Mouse (Mus musculus) layer of hippocampus, adult 18-20 months (tissue): ENCODE data around the gene Fbxl22. TPM values are rescaled to one million over a fixed set of nuclear protein-coding genes. Genes with fewer than 3 reads are reported as not detected.

Experiments used
- DNase-seq, 2 experiments: peaks; one replicate each; pipeline ENCODE4 v3.0.0; 2022; ENCODE audit warnings: low spot score in 2 of 2
- total RNA-seq, 2 experiments: library from RNA; stranded (reverse); gene quantifications; 2 replicates each; pipeline ENCODE4 v1.2.3; 2021

The Fbxl22 gene
- total RNA-seq, 2 experiments from 2014 or later = 0.20 to 0.30 TPM

DNA sequence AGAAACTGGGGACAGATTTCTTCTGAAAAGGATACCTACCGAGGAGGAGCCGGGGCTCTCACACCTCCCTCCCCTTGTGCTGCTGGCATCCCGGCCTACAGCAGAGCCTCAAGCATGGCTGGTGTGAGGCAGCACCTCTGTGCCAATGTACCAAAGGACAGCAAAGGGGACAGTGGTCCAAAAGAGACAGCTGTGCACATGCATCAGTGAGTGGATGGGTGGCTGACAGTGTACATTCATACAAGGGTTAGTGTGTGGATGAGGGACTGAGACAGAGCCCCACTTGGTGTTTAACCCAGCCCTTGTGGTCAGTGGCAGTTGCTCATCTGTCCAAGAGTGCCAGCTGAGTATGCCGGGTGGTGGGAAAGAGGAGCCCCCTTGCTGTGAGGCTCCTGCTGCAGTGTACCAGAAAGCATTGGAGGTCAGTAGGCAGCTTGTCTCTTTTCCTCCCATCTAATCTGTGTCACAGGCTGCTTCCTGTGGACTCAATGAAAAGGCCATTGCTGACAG, 5.4 kb downstream of the Fbxl22 start:
- DNase-seq = no peak

- DNase-seq = no peak
Observed at GRCm38 (mm10) chr9:66507684-66508083, 6.7 kb downstream of the Fbxl22 start.

DNA sequence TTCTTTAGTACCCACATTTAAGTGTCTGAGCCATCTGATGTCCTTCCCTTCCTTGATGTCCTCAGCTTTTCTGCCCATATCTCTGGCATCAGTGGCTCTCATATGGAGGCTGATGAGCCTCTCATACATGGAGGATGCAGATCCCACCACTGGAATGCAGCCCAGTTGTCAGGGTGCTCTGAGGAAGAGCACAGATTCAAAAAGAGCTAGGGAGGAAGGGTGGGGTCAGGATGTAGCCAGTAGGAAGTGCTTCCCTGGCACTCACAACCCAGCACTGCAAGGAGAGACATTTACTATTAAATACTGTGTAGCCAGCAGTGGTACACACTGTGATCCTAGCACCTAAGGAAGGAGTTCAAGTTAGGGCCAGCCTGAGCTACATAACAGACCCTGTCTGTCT, 8.0 kb downstream of the Fbxl22 start:
- no peak for DNase-seq

- no peak for DNase-seq
Observed at GRCm38 (mm10) chr9:66506011-66506410, 8.4 kb downstream of the Fbxl22 start.

GRCm38 (mm10) chr9:66505141-66505917, 9.1 kb downstream of the Fbxl22 start:
- DNase-seq = no peak

GRCm38 (mm10) chr9:66504518-66504917, 9.9 kb downstream of the Fbxl22 start:
- peak in 1 of 2 experiments; percentile 36 for DNase-seq

DNA sequence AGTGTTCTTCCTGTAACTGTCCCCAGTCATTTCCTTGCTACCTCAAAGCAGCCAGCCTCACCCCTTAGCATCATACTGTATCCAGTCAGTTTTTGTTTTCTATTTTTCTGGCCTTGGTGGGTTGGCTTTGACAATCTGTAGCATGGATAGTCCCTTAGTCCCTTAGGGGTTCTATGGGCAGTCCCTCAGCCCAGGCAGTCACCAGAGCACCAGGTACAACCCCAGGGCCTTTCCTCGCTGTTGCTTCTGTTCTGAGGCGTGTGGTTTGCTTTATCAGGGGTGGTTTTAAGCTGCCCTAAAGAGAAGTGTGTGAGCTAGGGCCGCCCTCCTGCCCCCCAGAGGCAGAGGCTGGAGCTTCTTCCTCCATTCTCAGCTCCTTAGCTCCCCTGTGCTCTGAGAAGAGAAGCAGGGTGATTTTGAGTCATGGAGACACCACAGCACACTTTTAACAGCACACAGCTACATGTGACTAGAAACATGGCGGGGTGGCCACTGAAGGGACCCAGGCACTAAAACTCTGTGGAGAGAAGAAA, 10.4 kb downstream of the Fbxl22 start:
- no peak for DNase-seq

DNA sequence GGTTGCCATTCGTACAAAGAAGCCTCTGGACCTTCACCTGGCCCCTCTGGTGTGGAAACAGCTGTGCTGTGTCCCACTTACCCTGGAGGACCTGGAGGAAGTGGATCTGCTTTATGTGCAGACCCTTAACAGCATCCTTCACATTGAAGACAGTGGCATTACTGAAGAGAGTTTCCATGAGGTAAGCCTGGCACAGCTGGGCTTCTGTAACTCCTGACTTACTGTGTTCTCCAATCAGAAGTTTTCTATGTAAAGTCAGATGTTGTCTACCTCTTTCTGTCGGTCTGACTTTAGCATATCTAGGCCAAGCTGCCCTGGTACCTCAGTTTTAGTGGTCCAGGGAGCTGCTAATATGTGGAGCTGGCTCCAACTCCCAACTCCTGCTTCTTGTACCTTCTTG, 13.1 kb downstream of the Fbxl22 start:
- no peak for DNase-seq

GRCm38 (mm10) chr9:66493992-66494391, 20.4 kb downstream of the Fbxl22 start:
- DNase-seq = no peak

DNA sequence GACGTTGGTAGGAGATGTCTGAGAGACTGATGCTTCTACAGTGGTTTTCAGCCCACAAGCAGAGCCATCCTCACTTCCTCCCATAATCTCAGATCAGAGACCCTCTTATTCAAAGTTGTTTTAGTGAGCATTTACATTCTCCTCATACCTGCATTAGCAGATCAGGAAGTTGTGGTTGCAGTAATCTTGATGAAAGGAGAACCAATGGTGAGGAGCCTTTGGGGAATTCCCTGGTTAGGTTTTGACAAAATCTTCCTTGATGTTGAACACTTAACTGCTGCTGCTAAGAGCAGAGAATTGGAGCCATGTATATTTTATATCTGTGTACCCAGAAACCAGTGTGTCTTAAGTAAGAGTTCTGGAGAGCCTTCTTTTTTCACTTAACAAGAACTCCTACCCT, 22.0 kb downstream of the Fbxl22 start:
- DNase-seq = no peak

DNA sequence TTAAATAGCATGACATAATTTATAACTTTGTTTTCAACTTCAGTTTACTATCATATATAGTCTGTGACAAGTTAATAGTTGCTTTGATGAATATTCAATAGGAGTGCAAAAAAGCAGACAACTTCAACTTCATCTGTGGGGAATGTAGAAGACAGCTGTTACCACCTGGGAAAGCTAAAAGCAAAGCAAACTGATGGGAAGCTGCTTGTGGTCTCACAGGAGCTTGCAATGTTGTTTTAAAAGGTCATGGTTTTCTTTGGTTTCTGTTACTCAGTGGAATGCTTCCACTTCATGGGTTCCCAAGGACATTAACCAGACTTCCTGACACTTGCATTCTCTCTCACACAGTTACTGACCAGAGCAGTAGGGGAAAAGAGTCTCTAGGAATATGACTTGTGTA, 25.6 kb downstream of the Fbxl22 start:
- no peak for DNase-seq

DNA sequence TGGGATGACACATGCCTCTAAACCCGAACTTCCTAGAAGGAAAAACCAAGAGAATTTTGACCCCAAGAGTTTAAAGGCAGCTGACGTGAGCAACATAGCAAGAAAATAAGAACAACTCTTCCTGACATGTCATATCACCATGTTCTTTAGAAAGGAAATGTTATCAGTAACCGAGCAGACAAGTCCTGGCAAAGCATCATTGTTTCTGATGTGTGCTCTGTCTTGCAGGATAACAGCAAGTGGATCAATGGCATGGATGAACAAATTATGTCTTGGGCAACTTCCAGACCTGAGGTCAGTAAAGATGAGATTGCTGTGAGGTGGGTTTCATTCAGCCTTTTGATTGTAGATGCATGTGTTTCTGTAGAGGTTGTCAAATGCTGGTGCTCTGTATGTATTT, 31.0 kb downstream of the Fbxl22 start:
- no peak for DNase-seq

GRCm38 (mm10) chr9:66477785-66478184, 36.6 kb downstream of the Fbxl22 start:
- DNase-seq = no peak

DNA sequence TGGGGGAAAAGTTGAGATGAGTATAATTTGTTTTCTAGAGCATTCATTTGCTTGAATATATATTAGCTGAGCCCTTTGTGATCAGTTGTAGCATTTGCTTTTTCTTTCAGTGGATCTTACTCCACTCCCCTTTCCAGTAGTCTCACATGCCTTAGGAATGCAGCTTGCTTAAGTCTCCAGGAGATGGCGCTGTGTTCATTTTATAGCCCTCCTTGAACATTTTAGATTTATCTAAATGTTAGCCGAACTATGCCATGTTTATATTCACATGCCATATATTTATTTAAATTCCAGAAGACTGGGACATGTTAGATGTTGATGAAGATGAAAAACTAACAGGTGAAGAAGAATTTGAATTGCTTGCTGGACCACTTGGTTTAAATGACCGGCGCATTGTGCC, 49.3 kb downstream of the Fbxl22 start:
- DNase-seq = no peak

Other genes with a start within 250 kb of the Fbxl22 start
- 100 to 1,000 TPM; 100 to 109 TPM for gene Herc1, start 164.1 kb downstream of the Fbxl22 start, total RNA-seq
- gene Usp3, start 78.5 kb upstream of the Fbxl22 start, total RNA-seq = 10 to 100 TPM; 38.7 to 42.0 TPM
- 10 to 100 TPM; 45.8 to 55.2 TPM for gene Car12, start 199.1 kb upstream of the Fbxl22 start, total RNA-seq